Comparison of ENCODE assay signal across 9 mouse cellular contexts in genomic region chr13:98317246-98317677, GRCm38 (mm10). TPM values are rescaled to one million over a fixed set of nuclear protein-coding genes. Genes with fewer than 3 reads are reported as not detected.
DNase-seq lines count a peak whose midpoint lies in the region; ATAC-seq and TF ChIP-seq lines count a peak whose summit lies in the region.
"Had no signal": no experiment of that assay in that cellular context is flagged by ENCODE, and none has a peak within 500 bp of the region (broad histone marks: within the 10 kb centered on the region; RNA-seq: fewer than 3 reads in every experiment).

No protein-coding gene starts in this region.

- H3K9ac ChIP-seq in heart, embryonic 11.5 days (ENCODE audit: low read depth, low read length): peak overlapping the region; percentile 99
- peak overlapping the region; percentile 99 for H3K9ac ChIP-seq in forebrain, embryonic 12.5 days
- peak overlapping the region; percentile 96 for H3K9ac ChIP-seq in liver, embryonic 15.5 days

- H3K4me2 ChIP-seq in heart, embryonic 11.5 days: peak overlapping the region; percentile 82
- peak overlapping the region; percentile 71 for H3K4me2 ChIP-seq in forebrain, embryonic 12.5 days
- H3K4me2 ChIP-seq in liver, embryonic 15.5 days: peak overlapping the region; percentile 70

- peak overlapping the region; percentile 95 for H3K27ac ChIP-seq in heart, embryonic 11.5 days (ENCODE audit: low read depth, low read length)
- peak overlapping the region; percentile 93 for H3K27ac ChIP-seq in forebrain, embryonic 12.5 days
- peak overlapping the region; percentile 87 for H3K27ac ChIP-seq in liver, embryonic 15.5 days (replicated peaks)

- no peak for DNase-seq in heart, adult 18-20 months
- DNase-seq in spleen, postnatal 10 days (ENCODE audit: low spot score in 2 of 2): no peak
- DNase-seq in cerebellum, postnatal 25 days: no peak
- DNase-seq in embryo, embryonic 10.5 days (ENCODE audit: low spot score): no peak

- H3K4me3 ChIP-seq in heart, embryonic 11.5 days (ENCODE audit: low read depth, low read length): peak overlapping the region; percentile 100
- H3K4me3 ChIP-seq in E14TG2a.4 (replicated peaks; ENCODE audit: low read length): peak overlapping the region; percentile 92
- H3K4me3 ChIP-seq in forebrain, embryonic 12.5 days (replicated peaks): peak overlapping the region; percentile 100
- peak overlapping the region; percentile 97 for H3K4me3 ChIP-seq in liver, embryonic 15.5 days (replicated peaks)

- peaks cover 3% of the 10 kb centered on the region for H3K36me3 ChIP-seq in heart, embryonic 11.5 days (ENCODE audit: control insufficient read depth, insufficient read depth, low read length)
- peaks cover 31% of the 10 kb centered on the region for H3K36me3 ChIP-seq in E14TG2a.4 (ENCODE audit: insufficient read depth, low read length)
- peaks cover 19% of the 10 kb centered on the region for H3K36me3 ChIP-seq in forebrain, embryonic 12.5 days (replicated peaks)
- peaks cover 20% of the 10 kb centered on the region for H3K36me3 ChIP-seq in liver, embryonic 15.5 days (replicated peaks)

- 2% methylated on average over 16 of the region's 16 CpGs for WGBS in heart, embryonic 11.5 days (ENCODE audit: insufficient replicate concordance)
- WGBS in forebrain, embryonic 12.5 days: 2% methylated on average over 16 of the region's 16 CpGs
- under 1% methylated on average over 16 of the region's 16 CpGs for WGBS in liver, embryonic 15.5 days (ENCODE audit: insufficient replicate concordance)

- H3K4me1 ChIP-seq in heart, embryonic 11.5 days (ENCODE audit: control insufficient read depth, insufficient read depth, low read length): peaks cover 10% of the 10 kb centered on the region
- H3K4me1 ChIP-seq in E14TG2a.4 (replicated peaks; ENCODE audit: low read depth, low read length): peaks cover 42% of the 10 kb centered on the region
- H3K4me1 ChIP-seq in forebrain, embryonic 12.5 days: peaks cover 16% of the 10 kb centered on the region
- H3K4me1 ChIP-seq in liver, embryonic 15.5 days (replicated peaks): peaks cover 17% of the 10 kb centered on the region

- H3K9me3 ChIP-seq in heart, embryonic 11.5 days (replicated peaks; ENCODE audit: control insufficient read depth, low read length): no peaks in the 10 kb centered on the region
- no peaks in the 10 kb centered on the region for H3K9me3 ChIP-seq in E14TG2a.4 (ENCODE audit: low read length)
- no peaks in the 10 kb centered on the region for H3K9me3 ChIP-seq in forebrain, embryonic 12.5 days
- no peaks in the 10 kb centered on the region for H3K9me3 ChIP-seq in liver, embryonic 15.5 days (replicated peaks)

- no peak for ATAC-seq in heart, embryonic 11.5 days (replicated peaks; ENCODE audit: insufficient number of reproducible peaks, low FRiP score, low TSS enrichment)
- peak; percentile 43; the same call in 1 of the 2 replicates for ATAC-seq in forebrain, embryonic 12.5 days (ENCODE audit: low FRiP score)
- ATAC-seq in liver, embryonic 15.5 days (ENCODE audit: insufficient read depth): 0 out of 2 replicates have a peak, but pooled peaks have one; percentile 32

- H3K27me3 ChIP-seq in heart, embryonic 11.5 days (ENCODE audit: control insufficient read depth, insufficient read depth, low read length): no peaks in the 10 kb centered on the region
- no peaks in the 10 kb centered on the region for H3K27me3 ChIP-seq in E14TG2a.4 (ENCODE audit: insufficient read depth, low read length)
- no peaks in the 10 kb centered on the region for H3K27me3 ChIP-seq in forebrain, embryonic 12.5 days
- no peaks in the 10 kb centered on the region for H3K27me3 ChIP-seq in liver, embryonic 15.5 days

- no peak for TF ChIP-seq CTCF in E14TG2a.4 (conservative IDR thresholded peaks at IDR 0.05; ENCODE audit: low read length)

RNA-seq across cellular contexts. Expression of gene Btf3, which starts 0.5 kb away (rescaled TPM):
- polyA plus RNA-seq in heart, embryonic 11.5 days (2014; fragmentation: Nextera tagmentation; extraction: Ambion mirVana): 523 and 573 TPM in 2 replicates
- 100 to 1,000 TPM; 195 to 218 TPM for total RNA-seq in heart, adult 18-20 months (2021)
- polyA plus RNA-seq in forebrain, embryonic 12.5 days (2016; fragmentation: Nextera tagmentation; extraction: Ambion mirVana): 693 and 699 TPM in 2 replicates
- 263 and 326 TPM in 2 replicates for polyA plus RNA-seq in liver, embryonic 15.5 days (2015; fragmentation: Nextera tagmentation; extraction: Ambion mirVana)

RNA-seq across cellular contexts. Expression of gene Foxd1, which starts 36.8 kb away (rescaled TPM):
- 0.13 and 0.20 TPM in 2 replicates for polyA plus RNA-seq in heart, embryonic 11.5 days (2014; fragmentation: Nextera tagmentation; extraction: Ambion mirVana)
- total RNA-seq in heart, adult 18-20 months (2021): under 1 TPM; 0.05 to 0.08 TPM
- polyA plus RNA-seq in forebrain, embryonic 12.5 days (2016; fragmentation: Nextera tagmentation; extraction: Ambion mirVana): 2.6 and 4.2 TPM in 2 replicates
- not detected in 2 replicates for polyA plus RNA-seq in liver, embryonic 15.5 days (2015; fragmentation: Nextera tagmentation; extraction: Ambion mirVana)
- polyA plus RNA-seq: large intestine, adult 2 months had no signal

RNA-seq across cellular contexts. Expression of gene Gm21976, which starts 37.6 kb away (rescaled TPM):
- not detected in 2 replicates for polyA plus RNA-seq in heart, embryonic 11.5 days (2014; fragmentation: Nextera tagmentation; extraction: Ambion mirVana)
- not detected for total RNA-seq in heart, adult 18-20 months (2021)
- not detected in 2 replicates for polyA plus RNA-seq in forebrain, embryonic 12.5 days (2016; fragmentation: Nextera tagmentation; extraction: Ambion mirVana)
- polyA plus RNA-seq in liver, embryonic 15.5 days (2015; fragmentation: Nextera tagmentation; extraction: Ambion mirVana): not detected in 2 replicates
- polyA plus RNA-seq: large intestine, adult 2 months had no signal

RNA-seq across cellular contexts. Expression of gene Ankra2, which starts 54.4 kb away (rescaled TPM):
- 18.0 and 21.0 TPM in 2 replicates for polyA plus RNA-seq in heart, embryonic 11.5 days (2014; fragmentation: Nextera tagmentation; extraction: Ambion mirVana)
- 10 to 100 TPM; 39.7 to 43.5 TPM for total RNA-seq in heart, adult 18-20 months (2021)
- polyA plus RNA-seq in forebrain, embryonic 12.5 days (2016; fragmentation: Nextera tagmentation; extraction: Ambion mirVana): 36.2 and 38.6 TPM in 2 replicates
- polyA plus RNA-seq in liver, embryonic 15.5 days (2015; fragmentation: Nextera tagmentation; extraction: Ambion mirVana): 6.8 and 7.5 TPM in 2 replicates

RNA-seq across cellular contexts. Expression of gene Utp15, which starts 54.4 kb away (rescaled TPM):
- polyA plus RNA-seq in heart, embryonic 11.5 days (2014; fragmentation: Nextera tagmentation; extraction: Ambion mirVana): 19.9 and 22.3 TPM in 2 replicates
- 1 to 10 TPM; 5.4 to 7.5 TPM for total RNA-seq in heart, adult 18-20 months (2021)
- 37.6 and 40.1 TPM in 2 replicates for polyA plus RNA-seq in forebrain, embryonic 12.5 days (2016; fragmentation: Nextera tagmentation; extraction: Ambion mirVana)
- 11.0 and 12.0 TPM in 2 replicates for polyA plus RNA-seq in liver, embryonic 15.5 days (2015; fragmentation: Nextera tagmentation; extraction: Ambion mirVana)
